Mouse (Mus musculus): ENCODE data around the gene Lin52. TPM values are rescaled to one million over a fixed set of nuclear protein-coding genes. Genes with fewer than 3 reads are reported as not detected.
A peak's percentile ranks its signal among the peaks of the same experiment; 100 is the strongest.
"Not testable (repeated sequence)": the region's sequence is repeated elsewhere in the genome, so short reads cannot be mapped to it uniquely, and the experiment has no call there.

Lin52 gene
- polyA plus RNA-seq, 1 experiment from 2014 or later, result 8.0 TPM

- Histone ChIP-seq H3K4me2 (replicated peaks; ENCODE audit: low read depth) (no peak overlapping the region), H3K27ac (ENCODE audit: low read depth, low read length) (no peak overlapping the region), H3K27me3 (replicated peaks; ENCODE audit: control insufficient read depth, insufficient read depth, low read length) (no peaks in the 10 kb centered on the region), H3K4me3 (ENCODE audit: low read depth, low read length) (no peak overlapping the region), H3K9me3 (ENCODE audit: control insufficient read depth) (no peaks in the 10 kb centered on the region), H3K9ac (ENCODE audit: low read depth, low read length) (no peak overlapping the region), H3K36me3 (ENCODE audit: control insufficient read depth, insufficient read depth) (peaks cover 3% of the 10 kb centered on the region; the same call in 1 of the 2 replicates), H3K4me1 (replicated peaks; ENCODE audit: control insufficient read depth, insufficient read depth, low read length) (no peaks in the 10 kb centered on the region)
- no peak for TF ChIP-seq CTCF (IDR thresholded peaks at IDR 0.05; ENCODE audit: low read depth)
- ATAC-seq, result no peak
- 72% methylated on average over 12 of the region's 12 CpGs for WGBS
Observed at GRCm38 (mm10) chr12:84525422-84525821, 74.2 kb downstream of the Lin52 start.

- H3K4me1 ChIP-seq (replicated peaks; ENCODE audit: control insufficient read depth, insufficient read depth, low read length), result no peaks in the 10 kb centered on the region
- no peak for TF ChIP-seq CTCF (IDR thresholded peaks at IDR 0.05; ENCODE audit: low read depth)
- peaks cover 15% of the 10 kb centered on the region for H3K36me3 ChIP-seq (ENCODE audit: control insufficient read depth, insufficient read depth)
- 83% methylated on average over 5 of the region's 5 CpGs for WGBS
- no peak overlapping the region for H3K9ac ChIP-seq (ENCODE audit: low read depth, low read length)
- H3K4me2 ChIP-seq (replicated peaks; ENCODE audit: low read depth), result no peak overlapping the region
- H3K27me3 ChIP-seq (replicated peaks; ENCODE audit: control insufficient read depth, insufficient read depth, low read length), result no peaks in the 10 kb centered on the region
- H3K27ac ChIP-seq (ENCODE audit: low read depth, low read length), result no peak overlapping the region
- no peak for ATAC-seq
- H3K9me3 ChIP-seq (ENCODE audit: control insufficient read depth), result no peaks in the 10 kb centered on the region
- no peak overlapping the region for H3K4me3 ChIP-seq (ENCODE audit: low read depth, low read length)
Observed at GRCm38 (mm10) chr12:84530426-84530825, 79.2 kb downstream of the Lin52 start.

GRCm38 (mm10) chr12:84531906-84532829 lies 80.9 kb downstream of the Lin52 start:
- Histone ChIP-seq H3K27me3 (replicated peaks; ENCODE audit: control insufficient read depth, insufficient read depth, low read length) (no peaks in the 10 kb centered on the region), H3K36me3 (ENCODE audit: control insufficient read depth, insufficient read depth) (peaks cover 15% of the 10 kb centered on the region), H3K4me2 (replicated peaks; ENCODE audit: low read depth) (no peak overlapping the region), H3K9me3 (ENCODE audit: control insufficient read depth) (no peaks in the 10 kb centered on the region), H3K9ac (ENCODE audit: low read depth, low read length) (no peak overlapping the region), H3K4me3 (ENCODE audit: low read depth, low read length) (no peak overlapping the region), H3K27ac (ENCODE audit: low read depth, low read length) (no peak overlapping the region), H3K4me1 (replicated peaks; ENCODE audit: control insufficient read depth, insufficient read depth, low read length) (no peaks in the 10 kb centered on the region)
- no peak for TF ChIP-seq CTCF (IDR thresholded peaks at IDR 0.05; ENCODE audit: low read depth)
- no peak for ATAC-seq
- 84% methylated on average over 13 of the region's 13 CpGs for WGBS

- no peak for ATAC-seq
- WGBS, result 87% methylated on average over 8 of the region's 8 CpGs
- H3K4me3 ChIP-seq (ENCODE audit: low read depth, low read length), result no peak overlapping the region
- peaks cover 15% of the 10 kb centered on the region for H3K36me3 ChIP-seq (ENCODE audit: control insufficient read depth, insufficient read depth)
- no peaks in the 10 kb centered on the region for H3K9me3 ChIP-seq (ENCODE audit: control insufficient read depth)
- no peak overlapping the region for H3K4me2 ChIP-seq (replicated peaks; ENCODE audit: low read depth)
- H3K9ac ChIP-seq (ENCODE audit: low read depth, low read length), result no peak overlapping the region
- no peaks in the 10 kb centered on the region for H3K27me3 ChIP-seq (replicated peaks; ENCODE audit: control insufficient read depth, insufficient read depth, low read length)
- no peak overlapping the region for H3K27ac ChIP-seq (ENCODE audit: low read depth, low read length)
- no peaks in the 10 kb centered on the region for H3K4me1 ChIP-seq (replicated peaks; ENCODE audit: control insufficient read depth, insufficient read depth, low read length)
- no peak for TF ChIP-seq CTCF (IDR thresholded peaks at IDR 0.05; ENCODE audit: low read depth)
Observed at GRCm38 (mm10) chr12:84532830-84533199, 81.6 kb downstream of the Lin52 start.

- Histone ChIP-seq H3K27me3 (replicated peaks; ENCODE audit: control insufficient read depth, insufficient read depth, low read length) (no peaks in the 10 kb centered on the region), H3K36me3 (ENCODE audit: control insufficient read depth, insufficient read depth) (peaks cover 15% of the 10 kb centered on the region), H3K4me1 (replicated peaks; ENCODE audit: control insufficient read depth, insufficient read depth, low read length) (no peaks in the 10 kb centered on the region), H3K4me2 (replicated peaks; ENCODE audit: low read depth) (no peak overlapping the region), H3K27ac (ENCODE audit: low read depth, low read length) (no peak overlapping the region), H3K9ac (ENCODE audit: low read depth, low read length) (no peak overlapping the region), H3K9me3 (ENCODE audit: control insufficient read depth) (no peaks in the 10 kb centered on the region), H3K4me3 (ENCODE audit: low read depth, low read length) (no peak overlapping the region)
- TF ChIP-seq CTCF (IDR thresholded peaks at IDR 0.05; ENCODE audit: low read depth), result no peak
- WGBS, result 79% methylated on average over 7 of the region's 7 CpGs
- no peak for ATAC-seq
Observed at GRCm38 (mm10) chr12:84533706-84534486, 82.7 kb downstream of the Lin52 start.

- TF ChIP-seq CTCF (IDR thresholded peaks at IDR 0.05; ENCODE audit: low read depth), result peak; percentile 64
- 97% methylated on average over 2 of the region's 3 CpGs for WGBS
- not testable (repeated sequence) for H3K9ac ChIP-seq (ENCODE audit: low read depth, low read length); H3K4me2 ChIP-seq (replicated peaks; ENCODE audit: low read depth); H3K36me3 ChIP-seq (ENCODE audit: control insufficient read depth, insufficient read depth); H3K27ac ChIP-seq (ENCODE audit: low read depth, low read length); H3K4me1 ChIP-seq (replicated peaks; ENCODE audit: control insufficient read depth, insufficient read depth, low read length); H3K27me3 ChIP-seq (replicated peaks; ENCODE audit: control insufficient read depth, insufficient read depth, low read length); H3K4me3 ChIP-seq (ENCODE audit: low read depth, low read length); H3K9me3 ChIP-seq (ENCODE audit: control insufficient read depth); ATAC-seq
Observed at GRCm38 (mm10) chr12:84539537-84539936, 88.3 kb downstream of the Lin52 start.
